Mouse (Mus musculus): ENCODE measurements around the gene Fgf5. TPM values are rescaled to one million over a fixed set of nuclear protein-coding genes. Genes with fewer than 3 reads are reported as not detected.

Fgf5 gene
- polyA plus RNA-seq, 1 experiment from 2014 or later: 0.08 TPM

DNA sequence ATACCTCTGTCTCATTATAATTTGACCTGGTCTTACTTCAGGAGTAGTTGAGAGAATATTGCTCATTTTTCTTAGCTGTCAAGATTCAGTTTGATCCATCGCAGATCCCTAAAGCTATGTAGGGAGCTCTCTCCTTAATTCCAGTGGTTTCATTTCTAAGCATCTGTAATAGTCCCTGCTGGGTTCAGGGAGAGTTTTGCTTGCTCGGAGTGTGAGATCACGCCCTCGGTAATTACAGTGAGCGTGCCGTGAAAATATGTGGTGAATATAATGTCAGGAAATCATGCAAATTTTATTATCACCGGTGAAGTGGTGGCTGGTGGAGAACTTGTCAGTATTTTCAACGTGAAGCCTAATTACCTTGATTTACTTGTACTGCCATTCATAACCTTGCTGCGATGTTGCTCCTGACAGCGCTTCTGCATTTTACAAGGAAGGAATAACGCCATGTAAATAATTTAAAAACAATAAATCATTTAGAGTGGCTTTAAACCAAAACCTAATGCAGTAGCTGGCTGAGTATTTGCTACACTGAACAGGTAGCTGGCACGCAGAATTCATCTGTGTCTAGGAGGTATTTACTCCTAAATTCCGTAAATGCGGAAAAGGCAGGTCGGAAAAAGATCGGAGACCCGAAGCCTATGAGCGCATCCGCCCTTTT, 38.5 kb downstream of the Fgf5 start:
- Histone ChIP-seq H3K9me3 (replicated peaks; ENCODE audit: control insufficient read depth, low read length) (no peaks in the 10 kb centered on the region), H3K27me3 (ENCODE audit: control insufficient read depth, insufficient read depth, low read length) (peaks cover 19% of the 10 kb centered on the region), H3K4me2 (ENCODE audit: low read depth, low read length) (peak overlapping the region; percentile 57), H3K4me3 (ENCODE audit: low read length) (peak overlapping the region; percentile 19), H3K9ac (ENCODE audit: low read length) (no peak overlapping the region), H3K36me3 (ENCODE audit: control insufficient read depth, insufficient read depth) (no peaks in the 10 kb centered on the region), H3K4me1 (ENCODE audit: control insufficient read depth, insufficient read depth, low read length) (no peaks in the 10 kb centered on the region), H3K27ac (ENCODE audit: low read length) (no peak overlapping the region)
- 2% methylated on average over 19 of the region's 19 CpGs for WGBS
- no peak for ATAC-seq (replicated peaks; ENCODE audit: extremely low read depth, insufficient read depth, low FRiP score)

DNA sequence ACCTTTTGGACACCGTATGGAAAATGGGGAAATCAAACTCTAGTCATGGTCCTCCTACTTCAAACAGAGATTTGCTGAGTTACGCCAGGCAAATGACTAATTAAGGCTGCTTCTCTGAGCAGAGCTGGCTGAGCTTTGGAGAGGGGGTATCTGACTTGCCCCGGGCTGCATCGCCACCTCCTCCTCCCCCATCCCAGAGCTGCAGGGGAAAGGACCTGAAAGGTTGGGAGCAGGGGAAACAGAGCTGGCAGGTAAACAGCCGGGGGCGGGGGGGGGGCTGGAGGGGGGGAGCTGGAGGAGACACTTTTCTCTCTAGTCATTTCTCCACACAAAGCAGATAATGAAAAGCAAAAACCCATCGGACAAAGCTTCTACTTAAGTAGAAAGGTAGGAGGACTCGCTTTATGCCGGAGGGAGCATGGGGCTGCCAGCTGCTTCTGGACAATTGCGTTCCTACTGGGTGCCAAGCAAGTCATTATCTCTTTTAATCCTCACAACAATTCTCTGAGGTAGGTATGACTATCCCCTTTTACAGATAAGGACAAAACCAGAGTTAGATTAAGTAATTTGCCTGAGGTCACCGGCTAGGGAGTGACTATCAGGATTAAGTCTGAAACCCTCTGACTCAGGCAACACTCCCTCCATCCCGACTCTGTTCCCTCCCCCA, 39.2 kb downstream of the Fgf5 start:
- peak overlapping the region; percentile 57 for H3K4me2 ChIP-seq (ENCODE audit: low read depth, low read length)
- H3K36me3 ChIP-seq (ENCODE audit: control insufficient read depth, insufficient read depth): no peaks in the 10 kb centered on the region
- peak overlapping the region; percentile 19 for H3K4me3 ChIP-seq (ENCODE audit: low read length)
- WGBS: 3% methylated on average over 12 of the region's 12 CpGs
- H3K4me1 ChIP-seq (ENCODE audit: control insufficient read depth, insufficient read depth, low read length): no peaks in the 10 kb centered on the region
- H3K9me3 ChIP-seq (replicated peaks; ENCODE audit: control insufficient read depth, low read length): no peaks in the 10 kb centered on the region
- H3K27me3 ChIP-seq (ENCODE audit: control insufficient read depth, insufficient read depth, low read length): peaks cover 19% of the 10 kb centered on the region
- ATAC-seq (replicated peaks; ENCODE audit: extremely low read depth, insufficient read depth, low FRiP score): no peak
- H3K27ac ChIP-seq (ENCODE audit: low read length): no peak overlapping the region
- H3K9ac ChIP-seq (ENCODE audit: low read length): no peak overlapping the region

DNA sequence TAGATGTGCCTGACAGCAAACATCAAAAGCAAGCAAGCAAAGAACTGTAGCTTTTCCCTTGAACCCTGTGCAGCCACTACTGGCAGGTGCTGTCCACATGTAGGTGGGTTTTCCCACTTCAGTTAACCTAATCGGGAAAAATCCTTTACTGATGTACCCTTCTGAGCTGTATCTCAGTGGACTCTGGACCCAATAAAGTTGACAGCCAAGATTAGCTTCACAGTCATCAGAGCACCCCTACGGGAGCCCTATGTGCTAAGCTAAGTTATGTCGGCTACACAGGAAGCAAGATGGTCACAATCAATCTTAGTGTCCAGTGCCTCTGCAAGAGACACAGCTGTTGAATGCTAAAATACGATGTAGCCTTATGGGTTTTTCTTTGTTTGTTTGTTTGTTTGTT, 46.1 kb downstream of the Fgf5 start:
- Histone ChIP-seq H3K4me1 (ENCODE audit: control insufficient read depth, insufficient read depth, low read length) (no peaks in the 10 kb centered on the region), H3K27me3 (ENCODE audit: control insufficient read depth, insufficient read depth, low read length) (no peaks in the 10 kb centered on the region), H3K9me3 (replicated peaks; ENCODE audit: control insufficient read depth, low read length) (no peaks in the 10 kb centered on the region), H3K9ac (ENCODE audit: low read length) (no peak overlapping the region), H3K27ac (ENCODE audit: low read length) (no peak overlapping the region), H3K4me3 (ENCODE audit: low read length) (no peak overlapping the region), H3K4me2 (ENCODE audit: low read depth, low read length) (no peak overlapping the region), H3K36me3 (ENCODE audit: control insufficient read depth, insufficient read depth) (no peaks in the 10 kb centered on the region)
- 78% methylated on average over 4 of the region's 4 CpGs for WGBS
- ATAC-seq (replicated peaks; ENCODE audit: extremely low read depth, insufficient read depth, low FRiP score): no peak

DNA sequence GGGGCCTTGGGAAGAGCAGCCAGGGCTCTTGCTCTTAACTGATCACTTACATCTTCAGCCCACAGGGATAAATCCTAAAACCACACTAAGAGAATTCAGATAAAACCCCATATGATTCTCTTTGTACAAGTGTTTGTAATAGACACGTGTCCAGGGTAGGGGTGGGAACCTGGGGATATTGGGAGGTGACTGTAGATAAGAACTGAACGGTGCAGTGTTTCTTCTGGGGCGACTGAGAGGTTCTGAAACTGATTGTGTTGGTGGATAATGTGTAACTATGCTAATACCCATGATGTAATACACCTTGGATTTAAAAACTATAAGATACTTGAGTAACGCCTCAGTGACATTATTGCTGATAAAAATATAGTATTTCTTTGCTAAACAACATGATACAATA, 51.7 kb downstream of the Fgf5 start:
- no peak for ATAC-seq (replicated peaks; ENCODE audit: extremely low read depth, insufficient read depth, low FRiP score)
- 66% methylated on average over 4 of the region's 4 CpGs for WGBS
- Histone ChIP-seq H3K4me2 (ENCODE audit: low read depth, low read length) (no peak overlapping the region), H3K36me3 (ENCODE audit: control insufficient read depth, insufficient read depth) (no peaks in the 10 kb centered on the region), H3K4me1 (ENCODE audit: control insufficient read depth, insufficient read depth, low read length) (no peaks in the 10 kb centered on the region), H3K27ac (ENCODE audit: low read length) (no peak overlapping the region), H3K9me3 (replicated peaks; ENCODE audit: control insufficient read depth, low read length) (no peaks in the 10 kb centered on the region), H3K27me3 (ENCODE audit: control insufficient read depth, insufficient read depth, low read length) (no peaks in the 10 kb centered on the region), H3K4me3 (ENCODE audit: low read length) (no peak overlapping the region), H3K9ac (ENCODE audit: low read length) (no peak overlapping the region)

DNA sequence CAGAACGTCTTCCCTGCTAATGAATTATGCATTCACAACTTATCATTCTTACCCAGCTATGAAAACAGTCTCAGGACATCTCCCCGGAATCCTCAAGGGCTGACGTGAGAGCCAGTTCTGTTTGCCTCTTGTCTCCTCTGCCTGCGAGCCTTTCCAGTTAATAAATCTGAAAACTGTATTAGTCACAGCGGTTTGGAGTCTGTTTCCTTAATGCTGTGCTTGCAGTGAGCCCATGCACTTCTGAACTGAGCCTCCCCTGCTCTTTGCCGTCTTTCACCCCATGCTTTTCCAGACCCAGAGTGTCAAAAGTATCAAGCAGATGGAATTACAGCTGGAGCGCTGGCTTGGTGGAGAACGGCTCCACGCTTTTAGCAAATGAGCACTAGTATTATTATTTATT, 52.5 kb downstream of the Fgf5 start:
- no peak overlapping the region for H3K4me3 ChIP-seq (ENCODE audit: low read length)
- H3K4me2 ChIP-seq (ENCODE audit: low read depth, low read length): no peak overlapping the region
- no peaks in the 10 kb centered on the region for H3K4me1 ChIP-seq (ENCODE audit: control insufficient read depth, insufficient read depth, low read length)
- H3K9me3 ChIP-seq (replicated peaks; ENCODE audit: control insufficient read depth, low read length): no peaks in the 10 kb centered on the region
- ATAC-seq (replicated peaks; ENCODE audit: extremely low read depth, insufficient read depth, low FRiP score): no peak
- 57% methylated on average over 9 of the region's 9 CpGs for WGBS
- no peaks in the 10 kb centered on the region for H3K27me3 ChIP-seq (ENCODE audit: control insufficient read depth, insufficient read depth, low read length)
- no peaks in the 10 kb centered on the region for H3K36me3 ChIP-seq (ENCODE audit: control insufficient read depth, insufficient read depth)
- H3K9ac ChIP-seq (ENCODE audit: low read length): no peak overlapping the region
- no peak overlapping the region for H3K27ac ChIP-seq (ENCODE audit: low read length)

DNA sequence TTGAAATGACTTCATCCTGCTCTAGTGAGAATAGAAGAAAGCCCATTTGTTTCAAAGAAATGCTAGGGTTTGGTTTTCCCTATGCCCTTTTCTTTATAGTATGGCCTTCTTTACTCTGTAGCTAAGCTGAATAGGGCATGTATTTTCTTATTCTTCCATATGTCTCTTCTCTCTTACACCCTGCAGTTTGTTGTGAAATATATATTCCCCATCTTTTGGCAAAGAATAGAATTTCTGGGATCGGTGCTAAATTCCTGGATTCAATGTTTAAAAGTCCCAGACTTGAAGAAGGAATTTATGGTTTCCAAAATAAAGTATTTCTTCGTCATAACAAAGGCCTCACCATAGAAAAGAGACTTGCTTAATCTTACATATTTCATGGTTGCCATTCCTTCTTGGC, 72.6 kb downstream of the Fgf5 start:
- H3K27ac ChIP-seq (ENCODE audit: low read length): no peak overlapping the region
- 0 out of 2 replicates have a peak, but pooled peaks cover 7% of the 10 kb centered on the region for H3K27me3 ChIP-seq (ENCODE audit: control insufficient read depth, insufficient read depth, low read length)
- 69% methylated on average over 2 of the region's 2 CpGs for WGBS
- H3K4me3 ChIP-seq (ENCODE audit: low read length): no peak overlapping the region
- no peaks in the 10 kb centered on the region for H3K4me1 ChIP-seq (ENCODE audit: control insufficient read depth, insufficient read depth, low read length)
- ATAC-seq (replicated peaks; ENCODE audit: extremely low read depth, insufficient read depth, low FRiP score): no peak
- no peaks in the 10 kb centered on the region for H3K9me3 ChIP-seq (replicated peaks; ENCODE audit: control insufficient read depth, low read length)
- H3K4me2 ChIP-seq (ENCODE audit: low read depth, low read length): no peak overlapping the region
- H3K36me3 ChIP-seq (ENCODE audit: control insufficient read depth, insufficient read depth): no peaks in the 10 kb centered on the region
- no peak overlapping the region for H3K9ac ChIP-seq (ENCODE audit: low read length)

Other genes with a start within 250 kb of the Fgf5 start
- gene Antxr2, start 223.1 kb upstream of the Fgf5 start, polyA plus RNA-seq (2015; fragmentation: Nextera tagmentation; extraction: Ambion mirVana): 58.2 and 63.7 TPM in 2 replicates
- 0.11 TPM in 1 of 2 replicates, not detected in the other for gene Prdm8, start 87.0 kb upstream of the Fgf5 start, polyA plus RNA-seq (2015; fragmentation: Nextera tagmentation; extraction: Ambion mirVana)
- gene Cfap299, start 75.1 kb downstream of the Fgf5 start, polyA plus RNA-seq (2015; fragmentation: Nextera tagmentation; extraction: Ambion mirVana): 0.34 and 0.55 TPM in 2 replicates